Mouse (Mus musculus): Measurements from ENCODE around the gene Yap1.

DNA sequence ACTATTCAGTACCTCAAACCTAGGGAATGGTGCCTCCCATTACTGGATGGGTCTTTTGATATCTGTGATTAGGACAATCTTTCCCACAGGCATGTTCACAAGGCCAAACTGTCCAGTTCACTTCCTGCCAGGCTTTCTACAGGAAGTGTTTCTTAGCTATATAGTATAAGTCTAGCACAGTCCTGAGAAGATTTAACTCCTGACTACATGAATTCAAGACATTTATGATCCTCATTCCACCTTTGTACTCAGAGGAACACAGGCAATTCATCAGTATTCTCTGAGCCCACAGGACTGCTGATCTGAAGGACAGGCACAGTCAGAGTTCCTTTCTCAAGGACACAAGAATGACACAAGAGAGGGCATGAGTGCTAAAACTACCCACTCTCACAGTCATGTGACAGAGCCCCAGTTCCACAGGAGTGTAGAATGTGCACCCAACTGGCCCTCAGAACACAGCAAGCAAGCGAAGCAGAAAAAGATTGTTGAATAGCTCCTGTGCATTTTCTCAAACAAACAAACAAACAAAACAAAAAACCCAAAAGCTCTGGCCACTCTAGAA is 122.0 kb downstream of the Yap1 start:
- TF ChIP-seq POLR2A (IDR thresholded peaks at IDR 0.05; ENCODE audit: insufficient read depth, low read depth, low read length) (no peak), CTCF (IDR thresholded peaks at IDR 0.05; ENCODE audit: insufficient read depth, low read depth, low read length) (no peak)

Measured in olfactory bulb, adult 2 months (tissue).